Mouse (Mus musculus) macrophage (primary cell): ENCODE data around the gene H2afx. TPM values are rescaled to one million over a fixed set of nuclear protein-coding genes. Genes with fewer than 3 reads are reported as not detected.
"Not testable (repeated sequence)": the region's sequence is repeated elsewhere in the genome, so short reads cannot be mapped to it uniquely, and the experiment has no call there.

ENCODE experiments used
- H3K27ac ChIP-seq: fragments of 350-480 bp; formaldehyde crosslinking; 2 replicates; pipeline ENCODE4 v1.9.0; 2021
- H3K36me3 ChIP-seq: fragments of 350-480 bp; formaldehyde crosslinking; 2 replicates; pipeline ENCODE4 v1.9.0; 2021; ENCODE audit errors: inconsistent target
- H3K4me3 ChIP-seq: fragments of 350-480 bp; formaldehyde crosslinking; 2 replicates; pipeline ENCODE4 v1.9.0; 2021; ENCODE audit errors: inconsistent target
- H3K79me2 ChIP-seq: fragments of 350-480 bp; formaldehyde crosslinking; 2 replicates; pipeline ENCODE4 v1.9.0; 2021; ENCODE audit errors: inconsistent target
- whole genome bisulfite sequencing: methylation state at CpG from one replicate; pipeline ENCODE4 v1.1.7; 2026; ENCODE audit warnings: inconsistent platforms; ENCODE audit not compliant: missing documents; 5-methylcytosine and 5-hydroxymethylcytosine counted together
- polyA plus RNA-seq: library from polyadenylated mRNA; stranded (reverse); fragments of 250-400 nt; gene quantifications from 3 replicates; pipeline ENCODE4 v1.2.4, GENCODE M21; 2018; ENCODE audit warnings: inconsistent platforms

Gene H2afx
- polyA plus RNA-seq, 1 experiment from 2014 or later = 7.9 TPM

DNA sequence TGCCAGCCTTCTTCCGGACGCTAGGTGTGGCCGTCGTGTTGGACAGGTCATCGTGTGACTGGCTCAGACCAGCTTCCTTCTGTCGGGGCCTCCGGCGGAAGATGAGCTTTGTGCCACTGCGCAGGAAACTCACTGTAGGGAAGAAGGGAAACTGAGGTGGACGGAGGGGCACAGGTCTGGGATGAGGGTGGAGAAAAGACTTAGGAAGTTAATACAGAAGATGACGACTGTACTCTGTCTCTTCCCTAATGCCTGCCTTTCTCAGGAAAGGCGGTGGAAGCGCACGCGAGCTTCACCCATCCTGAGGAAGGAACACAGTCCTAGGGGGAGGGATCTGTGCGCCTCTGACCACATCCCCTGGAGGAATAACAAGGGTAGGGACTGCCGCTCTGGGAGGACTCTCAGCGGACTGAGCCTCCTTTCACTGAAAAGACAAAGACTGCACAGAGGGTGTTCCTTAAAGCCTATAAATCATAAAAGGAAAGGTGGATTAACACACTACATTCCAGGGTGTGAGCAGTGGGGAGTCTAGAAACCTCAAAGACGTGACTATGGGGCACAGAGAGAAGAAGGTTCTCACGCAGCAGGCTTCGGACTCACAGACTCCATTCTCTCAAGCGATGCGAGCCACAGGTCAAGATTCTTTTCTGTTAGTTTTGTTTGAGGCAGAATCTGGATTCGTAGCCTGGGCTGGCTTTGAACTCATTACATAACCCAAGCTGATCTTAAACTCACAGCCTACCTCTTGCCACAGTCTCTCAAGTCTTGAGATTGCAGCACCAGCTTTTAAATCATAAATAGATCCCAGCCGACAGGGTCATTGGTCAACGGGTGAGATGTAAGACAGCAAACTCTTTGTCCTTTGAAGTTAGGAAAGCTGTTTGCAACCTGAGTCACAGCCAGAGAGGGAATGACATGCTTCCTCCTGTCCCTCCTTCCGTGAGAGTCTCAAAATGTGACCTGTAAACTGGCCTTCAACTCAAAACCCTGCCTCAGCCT is 23.1 kb upstream of the H2afx start:
- Histone ChIP-seq H3K4me3 (no peak overlapping the region), H3K36me3 (peaks cover 59% of the 10 kb centered on the region), H3K27ac (no peak overlapping the region), H3K79me2 (peaks cover 7% of the 10 kb centered on the region; the same call in 1 of the 2 replicates)
- WGBS = 51% methylated on average over 27 of the region's 27 CpGs

DNA sequence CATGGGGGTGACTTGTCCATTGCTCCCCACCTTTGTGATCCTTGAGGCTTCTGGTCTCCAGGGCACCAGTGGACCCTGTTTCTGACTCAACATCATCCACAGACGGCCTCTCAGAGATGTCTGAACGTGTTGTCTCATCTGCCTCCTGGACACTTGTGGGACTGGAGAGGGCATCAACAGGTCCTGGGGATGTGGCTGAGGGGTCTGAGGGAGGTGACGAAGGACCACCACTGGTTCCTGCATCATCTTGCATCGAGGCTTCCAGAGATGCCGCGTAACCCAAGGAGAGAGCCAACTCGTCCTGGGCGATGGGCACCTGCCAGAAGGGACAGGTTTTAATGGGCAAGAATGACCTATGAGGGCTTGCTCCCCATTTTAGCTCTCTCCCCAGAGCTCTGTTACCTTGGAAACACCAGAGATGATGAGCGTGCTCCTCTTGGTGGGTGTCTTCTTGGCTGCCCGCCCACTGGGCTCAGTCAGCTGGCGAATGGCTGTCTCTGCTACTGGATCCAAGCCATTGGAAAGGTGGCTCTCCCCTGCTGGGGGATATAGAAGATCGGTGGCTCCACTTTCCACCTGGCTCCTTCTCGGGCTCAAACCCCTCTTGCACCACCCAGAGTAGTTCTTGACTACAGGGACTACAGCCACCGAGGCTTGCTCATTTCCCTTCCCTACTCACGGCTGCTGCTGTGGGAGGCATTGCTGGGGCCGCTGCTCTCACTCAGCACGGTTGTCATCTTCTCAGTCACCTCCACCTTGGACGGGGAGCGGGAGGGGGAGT is 20.8 kb upstream of the H2afx start:
- peaks cover 59% of the 10 kb centered on the region for H3K36me3 ChIP-seq
- H3K79me2 ChIP-seq = peaks cover 29% of the 10 kb centered on the region
- no peak overlapping the region for H3K4me3 ChIP-seq
- 96% methylated on average over 19 of the region's 19 CpGs for WGBS
- no peak overlapping the region for H3K27ac ChIP-seq

DNA sequence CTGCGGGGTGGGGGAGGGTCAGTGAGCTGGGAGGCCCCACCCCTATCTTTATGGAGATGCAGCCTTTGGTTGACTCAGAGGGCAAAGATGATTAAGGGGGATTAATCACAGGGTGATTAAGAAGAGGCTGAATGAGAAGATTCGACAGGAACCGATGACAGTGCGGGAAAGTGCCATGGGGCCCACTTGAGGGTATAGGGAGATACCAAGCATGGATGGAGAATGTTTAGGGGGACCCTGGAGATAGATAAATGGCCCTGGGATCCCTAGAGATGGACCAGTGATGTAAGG is 20.3 kb upstream of the H2afx start:
- Histone ChIP-seq H3K79me2 (peaks cover 34% of the 10 kb centered on the region), H3K36me3 (peaks cover 59% of the 10 kb centered on the region), H3K4me3 (no peak overlapping the region), H3K27ac (no peak overlapping the region)
- WGBS = 93% methylated on average over 4 of the region's 4 CpGs

DNA sequence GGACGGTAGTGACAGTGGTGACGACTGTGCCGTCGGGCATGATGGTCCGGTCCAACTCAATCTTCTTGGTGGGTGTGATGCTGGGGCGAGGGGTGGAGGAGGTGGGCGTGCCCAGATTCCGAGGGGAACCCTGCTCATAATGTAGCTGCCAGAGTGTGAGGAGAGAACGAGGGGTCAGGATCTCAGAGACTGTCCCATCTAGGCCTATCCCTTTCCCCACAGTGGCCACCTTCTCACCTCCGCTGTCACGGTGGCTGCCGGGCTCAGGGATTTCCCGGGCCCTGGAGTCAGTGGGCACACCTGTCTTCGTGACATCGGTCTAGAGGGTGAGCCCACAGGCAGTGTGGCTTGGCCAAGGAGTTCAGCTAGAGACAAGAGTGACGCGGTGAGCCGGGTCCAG is 19.6 kb upstream of the H2afx start:
- no peak overlapping the region for H3K27ac ChIP-seq
- no peak overlapping the region for H3K4me3 ChIP-seq
- H3K36me3 ChIP-seq = peaks cover 59% of the 10 kb centered on the region
- 93% methylated on average over 18 of the region's 18 CpGs for WGBS
- H3K79me2 ChIP-seq = peaks cover 37% of the 10 kb centered on the region

DNA sequence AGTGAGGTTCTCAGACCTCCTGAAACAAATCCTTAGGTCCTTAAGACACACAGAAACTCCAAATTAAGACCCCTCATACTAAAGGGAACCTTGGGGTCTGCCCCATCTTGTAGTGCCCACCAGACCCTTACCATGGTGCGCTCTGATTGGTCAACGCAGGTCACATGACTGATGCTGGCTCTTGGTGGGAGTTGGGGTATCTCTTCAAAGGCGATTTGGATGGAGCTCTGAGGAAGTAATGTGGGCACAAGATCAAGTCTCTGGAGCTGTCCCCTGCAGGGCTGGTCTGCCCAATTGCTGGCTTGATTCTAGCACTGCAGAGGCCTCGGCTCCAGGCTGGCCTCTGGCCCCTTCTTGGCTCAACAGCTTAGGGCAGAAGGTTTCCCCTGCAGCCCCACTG is 17.0 kb upstream of the H2afx start:
- H3K4me3 ChIP-seq = peak overlapping the region; percentile 71; the same call in 1 of the 2 replicates
- WGBS = 95% methylated on average over 4 of the region's 4 CpGs
- peaks cover 40% of the 10 kb centered on the region for H3K36me3 ChIP-seq
- H3K79me2 ChIP-seq = peaks cover 37% of the 10 kb centered on the region
- peak overlapping the region; percentile 79 for H3K27ac ChIP-seq

DNA sequence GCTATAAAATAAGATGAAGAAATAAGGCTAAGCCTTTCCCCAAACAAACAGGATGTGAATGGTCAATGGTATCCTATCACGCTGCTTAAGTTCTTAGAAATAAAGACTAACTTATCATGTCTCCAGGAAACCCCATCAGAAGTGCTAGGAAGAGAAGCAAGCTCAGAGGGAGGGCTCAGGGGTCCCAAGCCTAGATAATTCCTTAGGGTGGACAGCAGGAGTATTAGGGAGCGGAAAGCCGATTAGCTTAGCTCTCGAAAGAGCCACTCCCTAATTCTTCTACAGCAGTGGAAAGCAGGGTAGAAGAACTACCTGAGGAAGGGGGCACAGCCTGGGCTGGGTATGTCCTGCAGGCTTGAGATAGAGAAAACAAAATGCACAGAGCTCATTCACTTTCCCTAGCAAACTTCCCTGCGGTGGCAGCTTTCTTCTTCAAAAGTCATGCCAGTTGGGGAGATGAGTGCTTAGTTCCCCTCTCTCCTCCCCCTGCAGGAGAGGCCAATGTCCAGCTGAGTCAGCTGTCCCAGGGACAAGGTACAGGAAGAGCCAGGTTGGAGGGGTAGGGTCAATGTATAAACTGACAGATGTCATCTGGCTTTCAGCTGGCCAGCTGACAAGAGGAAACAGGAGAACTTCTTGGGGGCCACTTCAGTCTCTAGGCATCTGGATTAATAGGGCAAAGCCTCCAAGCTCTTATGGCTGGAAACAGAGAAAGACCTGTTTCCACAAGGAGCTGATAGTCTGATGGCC is 16.2 kb upstream of the H2afx start:
- Histone ChIP-seq H3K27ac (peak overlapping the region; percentile 79), H3K4me3 (peak overlapping the region; percentile 71), H3K79me2 (peaks cover 37% of the 10 kb centered on the region), H3K36me3 (peaks cover 32% of the 10 kb centered on the region)
- whole genome bisulfite sequencing = 78% methylated on average over 5 of the region's 5 CpGs

DNA sequence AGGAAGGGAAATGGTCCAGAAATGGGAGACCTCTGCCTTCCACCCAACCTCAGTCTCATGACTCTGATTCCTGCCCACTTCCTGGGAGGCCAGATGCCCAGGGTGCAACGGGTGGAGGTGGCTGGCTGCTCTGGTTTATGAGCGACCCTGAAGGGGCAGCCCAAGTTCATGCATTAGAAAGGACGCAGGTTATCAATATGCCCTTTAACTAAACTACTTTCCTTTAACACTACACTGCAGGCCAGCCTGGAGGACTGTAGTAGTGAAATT is 15.7 kb upstream of the H2afx start:
- Histone ChIP-seq H3K27ac (peak overlapping the region; percentile 79), H3K36me3 (peaks cover 27% of the 10 kb centered on the region), H3K79me2 (peaks cover 37% of the 10 kb centered on the region), H3K4me3 (peak overlapping the region; percentile 71)
- WGBS = 22% methylated on average over 3 of the region's 3 CpGs

DNA sequence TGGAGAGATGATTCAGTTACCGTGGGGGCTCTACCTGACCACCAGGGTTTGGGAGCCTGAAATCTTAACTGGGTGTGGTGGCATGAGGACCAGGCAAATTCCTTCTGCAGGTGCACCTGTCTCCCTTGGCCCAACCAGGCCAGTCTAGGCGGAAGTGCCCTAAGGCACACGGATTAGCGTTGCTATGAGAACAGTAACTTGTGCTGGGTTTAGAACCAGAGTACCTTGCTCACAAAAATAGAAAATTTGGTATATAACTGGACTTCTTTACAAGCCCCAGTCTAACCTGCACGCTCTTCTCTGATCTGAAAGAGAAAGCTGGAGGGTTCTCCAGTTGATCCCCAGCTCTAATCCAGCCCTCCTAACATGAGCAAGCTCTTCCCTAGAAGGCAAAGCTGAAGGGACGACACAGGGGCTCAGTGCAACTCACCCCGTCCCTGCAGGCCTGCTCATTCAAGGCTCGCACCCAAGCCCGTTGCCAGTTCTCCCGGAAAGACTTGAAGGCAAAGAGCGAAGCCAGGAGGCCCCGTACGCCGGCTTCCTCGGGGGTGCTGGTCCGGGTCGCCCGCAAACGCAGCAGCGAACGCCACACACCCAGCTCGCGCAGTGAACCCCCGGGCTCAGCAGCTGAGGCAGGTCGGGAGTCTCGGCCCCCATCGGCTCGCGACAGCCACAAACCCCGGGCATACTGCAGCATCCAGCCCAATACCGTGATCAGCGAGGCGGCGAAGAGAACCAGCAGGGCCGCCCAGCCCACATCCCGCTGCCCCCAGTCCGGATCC is 15.2 kb upstream of the H2afx start:
- 4% methylated on average over 37 of the region's 37 CpGs for WGBS
- Histone ChIP-seq H3K79me2 (peaks cover 37% of the 10 kb centered on the region), H3K27ac (peak overlapping the region; percentile 79), H3K36me3 (peaks cover 22% of the 10 kb centered on the region), H3K4me3 (peak overlapping the region; percentile 71)

DNA sequence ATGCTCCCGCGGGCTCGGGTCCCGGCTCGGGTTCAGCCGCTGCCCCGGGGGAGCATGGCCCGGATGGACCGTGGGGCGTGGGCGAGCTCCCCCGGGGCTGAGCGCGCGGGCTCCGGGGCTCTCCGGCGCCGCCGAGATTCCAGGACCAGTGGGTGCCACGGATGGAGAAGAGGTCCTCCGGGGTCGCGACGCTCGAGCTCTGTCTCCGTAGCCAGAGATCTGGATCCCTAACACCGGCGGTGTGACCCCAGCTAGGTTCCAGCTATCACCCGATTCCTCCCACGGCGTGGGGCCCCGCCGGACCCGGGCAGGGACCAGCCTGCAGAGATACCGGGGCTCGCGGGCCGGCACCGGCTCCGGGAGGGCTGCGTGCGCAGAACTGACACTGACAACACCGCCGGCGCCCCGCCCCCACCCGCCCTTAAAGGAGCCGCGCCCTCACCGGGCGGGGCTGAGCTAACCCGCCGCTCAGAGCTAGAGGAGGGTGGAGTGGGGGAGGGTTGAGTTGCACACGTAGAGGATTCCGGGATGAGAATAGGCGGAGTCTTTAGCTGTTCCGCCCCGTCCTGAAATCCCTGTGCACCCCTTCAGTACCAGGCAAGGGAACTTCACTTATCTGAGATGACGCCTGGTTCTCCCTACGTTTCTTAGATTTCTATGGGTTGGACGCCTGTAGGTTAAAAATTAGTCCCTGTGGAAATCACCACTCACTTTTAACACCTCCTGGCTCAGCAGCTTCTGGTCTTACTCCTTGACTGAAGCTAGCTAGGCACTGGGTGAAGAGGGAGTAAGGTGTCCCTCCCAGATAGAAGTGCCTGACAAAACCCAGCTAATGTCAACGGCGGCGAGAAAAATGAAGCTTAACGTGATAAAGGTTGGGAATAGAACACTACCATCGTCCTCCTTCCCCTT is 14.4 kb upstream of the H2afx start, which contains the start of gene C2cd2l:
C2cd2l (minus strand) TSS at position 399 of the 912 bp plus-strand sequence.
- H3K4me3 ChIP-seq = peak within 1 kb of the TSS; percentile 71
- peaks cover 37% of the 10 kb centered on the region for H3K79me2 ChIP-seq
- under 1% methylated on average over 67 of the region's 67 CpGs for WGBS
- peaks cover 13% of the 10 kb centered on the region for H3K36me3 ChIP-seq
- H3K27ac ChIP-seq = peak within 1 kb of the TSS; percentile 79

DNA sequence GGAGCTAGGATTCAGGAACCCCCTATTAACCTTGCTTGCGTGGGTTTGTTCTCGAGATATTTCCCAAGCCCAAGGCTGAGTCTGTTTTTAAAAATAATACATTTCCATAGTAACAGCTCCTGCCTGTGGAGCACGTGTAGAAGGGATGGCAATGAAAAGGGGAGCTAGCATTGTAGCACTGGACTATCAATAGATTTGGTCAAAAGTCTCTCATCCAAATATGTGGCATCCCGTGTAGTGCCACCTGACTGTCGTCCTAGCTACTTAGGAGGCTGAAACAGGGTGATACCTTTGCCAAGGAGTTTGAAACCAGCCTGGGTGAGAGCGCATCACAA is 13.7 kb upstream of the H2afx start:
- Histone ChIP-seq H3K27ac (peak overlapping the region; percentile 33; the same call in 1 of the 2 replicates), H3K4me3 (peak overlapping the region; percentile 14; the same call in 1 of the 2 replicates), H3K36me3 (peaks cover 7% of the 10 kb centered on the region), H3K79me2 (peaks cover 37% of the 10 kb centered on the region)
- WGBS = 18% methylated on average over 6 of the region's 6 CpGs

DNA sequence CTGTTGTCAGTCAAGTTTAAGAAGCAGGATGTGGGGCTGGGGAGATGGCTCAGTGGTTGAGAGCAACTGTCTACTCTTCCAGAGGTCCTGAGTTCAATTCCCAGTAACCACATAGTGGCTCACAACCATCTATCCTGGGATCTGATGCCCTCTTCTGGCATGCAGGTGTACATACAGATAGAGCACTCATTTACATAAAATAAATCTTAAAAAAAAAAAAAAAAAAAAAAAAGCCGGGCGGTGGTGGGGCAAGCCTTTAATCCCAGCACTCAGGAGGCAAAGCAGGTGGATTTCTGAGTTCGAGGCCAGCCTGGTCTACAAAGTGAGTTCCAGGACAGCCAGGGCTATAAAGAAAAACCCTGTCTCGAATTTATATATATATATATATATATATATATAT is 10.8 kb upstream of the H2afx start:
- H3K79me2 ChIP-seq = peaks cover 26% of the 10 kb centered on the region
- no CpG with 5 or more reads among the region's 4 CpGs for WGBS
- H3K36me3 ChIP-seq, H3K27ac ChIP-seq, H3K4me3 ChIP-seq: not testable (repeated sequence)

DNA sequence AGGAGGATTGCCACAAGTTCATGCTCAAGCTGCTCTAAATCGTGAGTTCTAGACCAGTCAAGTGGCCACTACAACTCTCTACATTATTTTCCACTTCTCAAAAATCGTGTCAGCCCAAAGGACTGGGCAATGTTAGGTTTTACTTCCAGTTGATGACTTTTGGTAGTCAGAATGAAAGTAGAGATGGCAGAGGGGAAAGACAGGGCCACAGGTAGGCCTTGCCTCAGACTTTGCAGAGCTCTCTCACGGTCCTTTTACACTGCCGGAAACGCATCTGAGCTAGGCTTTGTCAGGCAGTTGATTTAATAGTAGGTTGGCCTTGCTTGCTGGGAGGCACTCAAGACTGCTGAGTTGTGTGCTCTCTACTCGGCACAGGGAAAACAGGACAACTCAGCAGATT is 10.3 kb upstream of the H2afx start:
- Histone ChIP-seq H3K27ac (no peak overlapping the region), H3K36me3 (no peaks in the 10 kb centered on the region), H3K4me3 (no peak overlapping the region), H3K79me2 (peaks cover 24% of the 10 kb centered on the region)
- 85% methylated on average over 6 of the region's 6 CpGs for WGBS

DNA sequence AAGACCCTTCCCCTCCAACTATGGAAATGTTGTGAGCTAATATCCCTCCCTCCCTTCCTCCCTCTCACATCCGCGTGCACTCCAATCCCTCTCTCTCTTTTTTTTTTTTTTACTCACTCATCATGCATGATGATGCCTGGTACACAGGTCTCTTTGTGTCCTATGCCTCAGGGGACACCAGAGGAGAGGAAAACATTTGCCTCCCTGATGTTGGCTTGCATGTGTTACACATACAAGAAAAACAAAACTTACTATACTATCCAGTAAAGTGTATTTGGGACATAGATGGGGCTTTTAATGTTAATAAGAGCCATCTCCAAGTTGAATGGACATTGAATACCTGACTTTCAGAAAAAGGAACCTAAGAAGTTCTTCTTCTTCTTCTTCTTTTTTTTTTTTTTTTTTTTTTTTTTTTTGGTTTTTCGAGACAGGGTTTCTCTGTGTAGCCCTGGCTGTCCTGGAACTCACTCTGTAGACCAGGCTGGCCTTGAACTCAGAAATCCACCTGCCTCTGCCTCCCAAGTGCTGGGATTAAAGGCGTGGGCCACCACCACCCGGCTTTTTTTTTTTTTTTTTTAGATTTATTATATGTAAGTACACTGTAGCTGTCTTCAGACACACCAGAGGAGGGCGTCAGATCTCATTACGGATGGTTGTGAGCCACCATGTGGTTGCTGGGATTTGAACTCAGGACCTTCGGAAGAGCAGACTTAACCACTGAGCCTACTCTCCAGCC is 9.3 kb upstream of the H2afx start:
- H3K4me3 ChIP-seq, H3K27ac ChIP-seq, H3K36me3 ChIP-seq: not testable (repeated sequence)
- 62% methylated on average over 4 of the region's 8 CpGs for WGBS
- H3K79me2 ChIP-seq = peaks cover 21% of the 10 kb centered on the region
